Mouse (Mus musculus) kidney, adult 2 months (tissue): ENCODE results near the gene Adssl1.

Source experiments
- CTCF ChIP-seq: fragments of 200-500 bp; conservative IDR thresholded peaks from 2 replicates; pipeline ENCODE4 v1.5.1; 2011; ENCODE audit warnings: low read depth, mild to moderate bottlenecking, control low read depth, low read length, moderate library complexity, mixed read lengths; ENCODE audit not compliant: insufficient read depth, insufficient read length
- POLR2A ChIP-seq: fragments of 200-500 bp; IDR thresholded peaks from one replicate; pipeline ENCODE4 v1.6.1; 2011; ENCODE audit warnings: low read depth, low read length, control low read depth

- TF ChIP-seq CTCF (no peak), POLR2A (no peak)
Measured at GRCm38 (mm10) chr12:112596454-112596853, 23.4 kb upstream of the Adssl1 start.
